32 mouse cellular contexts compared by ENCODE assay signal in genomic region chr12:36020081-36020480, GRCm38 (mm10). TPM values are rescaled to one million over a fixed set of nuclear protein-coding genes. Genes with fewer than 3 reads are reported as not detected.
DNase-seq lines count a peak whose midpoint lies in the region; ATAC-seq and TF ChIP-seq lines count a peak whose summit lies in the region.
"Had no signal": no experiment of that assay in that cellular context is flagged by ENCODE, and none has a peak within 500 bp of the region (broad histone marks: within the 10 kb centered on the region; RNA-seq: fewer than 3 reads in every experiment).

No protein-coding gene starts in this region.

- DNase-seq in hindbrain, embryonic 14.5 days (ENCODE audit: low spot score) = no peak
- no peak for DNase-seq in hindbrain, embryonic 11.5 days (ENCODE audit: low spot score)
- peak; percentile 76 for DNase-seq in R1 (ENCODE audit: low read depth, low spot score)
- DNase-seq in stomach, postnatal 0 days (ENCODE audit: low spot score) = peak; percentile 7
- DNase-seq in frontal cortex, postnatal 14 days (ENCODE audit: low spot score in 2 of 2) = no peak
- DNase-seq in gastrocnemius, postnatal 36 days = no peak
- DNase-seq: adrenal gland, adult 2 months; adrenal gland, postnatal 14 days; B cell, adult 2 months; cerebellum, adult 11 months; cerebellum, adult 2 months; cerebellum, adult 9-11 months; cerebellum, postnatal 25 days; gastrocnemius, adult 2 months; gastrocnemius, postnatal 14 days; heart, adult 2 months; heart, postnatal 14 days; kidney, adult 2 months had no signal

- no peak overlapping the region for H3K4me3 ChIP-seq in hindbrain, embryonic 14.5 days (replicated peaks; ENCODE audit: low read length)
- H3K4me3 ChIP-seq in hindbrain, embryonic 11.5 days (ENCODE audit: low read depth, low read length) = no peak overlapping the region
- H3K4me3 ChIP-seq in E14TG2a.4 (replicated peaks; ENCODE audit: low read length) = peak overlapping the region; percentile 17; the same call in 1 of the 2 replicates
- H3K4me3 ChIP-seq in stomach, postnatal 0 days (ENCODE audit: low read depth, low read length) = no peak overlapping the region
- H3K4me3 ChIP-seq: forebrain, embryonic 10.5 days; forebrain, embryonic 13.5 days; gastrocnemius, adult 2 months; heart, adult 2 months; heart, embryonic 10.5 days; heart, embryonic 13.5 days; hindbrain, embryonic 13.5 days had no signal

- no peak overlapping the region for H3K9ac ChIP-seq in hindbrain, embryonic 14.5 days
- H3K9ac ChIP-seq in hindbrain, embryonic 11.5 days (ENCODE audit: low read depth, low read length) = no peak overlapping the region
- no peak overlapping the region for H3K9ac ChIP-seq in stomach, postnatal 0 days (ENCODE audit: low read length)
- H3K9ac ChIP-seq: forebrain, embryonic 13.5 days; heart, embryonic 13.5 days; hindbrain, embryonic 13.5 days had no signal

- H3K27ac ChIP-seq in hindbrain, embryonic 14.5 days = no peak overlapping the region
- H3K27ac ChIP-seq in hindbrain, embryonic 11.5 days (ENCODE audit: low read depth, low read length) = no peak overlapping the region
- H3K27ac ChIP-seq in stomach, postnatal 0 days (replicated peaks) = no peak overlapping the region
- H3K27ac ChIP-seq: forebrain, embryonic 10.5 days; forebrain, embryonic 13.5 days; gastrocnemius, adult 2 months; heart, adult 2 months; heart, embryonic 10.5 days; heart, embryonic 13.5 days; hindbrain, embryonic 13.5 days; hindbrain, postnatal 0 days had no signal

- no peaks in the 10 kb centered on the region; the same call in none of the 2 replicates for H3K4me1 ChIP-seq in hindbrain, embryonic 14.5 days (replicated peaks; ENCODE audit: control insufficient read depth, insufficient read depth, low read length)
- H3K4me1 ChIP-seq in hindbrain, embryonic 11.5 days (replicated peaks; ENCODE audit: control insufficient read depth, insufficient read depth, low read length) = no peaks in the 10 kb centered on the region
- H3K4me1 ChIP-seq in E14TG2a.4 (replicated peaks; ENCODE audit: low read depth, low read length) = peaks cover 45% of the 10 kb centered on the region
- no peaks in the 10 kb centered on the region for H3K4me1 ChIP-seq in stomach, postnatal 0 days (replicated peaks; ENCODE audit: control insufficient read depth, insufficient read depth)
- H3K4me1 ChIP-seq: forebrain, embryonic 10.5 days; forebrain, embryonic 13.5 days; heart, embryonic 10.5 days; heart, embryonic 13.5 days had no signal

- no peak for TF ChIP-seq CTCF in E14TG2a.4 (conservative IDR thresholded peaks at IDR 0.05; ENCODE audit: low read length)
- TF ChIP-seq CTCF in stomach, postnatal 0 days (IDR thresholded peaks at IDR 0.05; ENCODE audit: low read depth) = no peak

- 87% methylated on average over 3 of the region's 3 CpGs for WGBS in hindbrain, embryonic 14.5 days
- WGBS in hindbrain, embryonic 11.5 days = 78% methylated on average over 3 of the region's 3 CpGs
- 89% methylated on average over 3 of the region's 3 CpGs for WGBS in stomach, postnatal 0 days

- H3K9me3 ChIP-seq in hindbrain, embryonic 14.5 days (ENCODE audit: control insufficient read depth, low read length) = no peaks in the 10 kb centered on the region
- no peaks in the 10 kb centered on the region for H3K9me3 ChIP-seq in hindbrain, embryonic 11.5 days (ENCODE audit: control insufficient read depth, low read length)
- H3K9me3 ChIP-seq in E14TG2a.4 (ENCODE audit: low read length) = no peaks in the 10 kb centered on the region
- H3K9me3 ChIP-seq in stomach, postnatal 0 days (ENCODE audit: control insufficient read depth, low read length) = no peaks in the 10 kb centered on the region
- H3K9me3 ChIP-seq: forebrain, embryonic 10.5 days; forebrain, embryonic 13.5 days; heart, embryonic 10.5 days; heart, embryonic 13.5 days; hindbrain, embryonic 13.5 days had no signal

- H3K27me3 ChIP-seq in hindbrain, embryonic 14.5 days (ENCODE audit: control insufficient read depth, insufficient read depth, low read length) = no peaks in the 10 kb centered on the region
- H3K27me3 ChIP-seq in hindbrain, embryonic 11.5 days (ENCODE audit: control insufficient read depth, insufficient read depth, low read length) = no peaks in the 10 kb centered on the region
- no peaks in the 10 kb centered on the region for H3K27me3 ChIP-seq in E14TG2a.4 (ENCODE audit: insufficient read depth, low read length)
- H3K27me3 ChIP-seq in stomach, postnatal 0 days (ENCODE audit: control insufficient read depth, insufficient read depth, low read length) = no peaks in the 10 kb centered on the region
- H3K27me3 ChIP-seq: CH12.LX; forebrain, embryonic 13.5 days; heart, embryonic 13.5 days; hindbrain, embryonic 13.5 days had no signal

- intact Hi-C loops in gastrocnemius, postnatal 36 days (cut with DNase I) = no loop called here

- TF ChIP-seq EP300 in stomach, postnatal 0 days (optimal IDR thresholded peaks at IDR 0.05) = no peak

- H3K4me2 ChIP-seq in hindbrain, embryonic 14.5 days (replicated peaks) = no peak overlapping the region
- H3K4me2 ChIP-seq in hindbrain, embryonic 11.5 days (replicated peaks; ENCODE audit: low read depth, low read length) = no peak overlapping the region
- no peak overlapping the region for H3K4me2 ChIP-seq in stomach, postnatal 0 days (replicated peaks; ENCODE audit: low read depth)
- H3K4me2 ChIP-seq: forebrain, embryonic 13.5 days; heart, embryonic 13.5 days; hindbrain, embryonic 13.5 days had no signal

- 0 out of 2 replicates have a peak, but pooled peaks have one; percentile 11 for ATAC-seq in hindbrain, embryonic 14.5 days (ENCODE audit: low FRiP score)
- no peak for ATAC-seq in hindbrain, embryonic 11.5 days (ENCODE audit: low FRiP score)
- no peak for ATAC-seq in stomach, postnatal 0 days (ENCODE audit: low FRiP score, low TSS enrichment)
- ATAC-seq: forebrain, embryonic 13.5 days; forebrain, embryonic 16.5 days; hindbrain, postnatal 0 days had no signal

- peaks cover 48% of the 10 kb centered on the region for H3K36me3 ChIP-seq in hindbrain, embryonic 14.5 days (replicated peaks; ENCODE audit: control insufficient read depth, insufficient read depth)
- H3K36me3 ChIP-seq in hindbrain, embryonic 11.5 days (ENCODE audit: control insufficient read depth, insufficient read depth, low read length) = peaks cover 2% of the 10 kb centered on the region; the same call in 1 of the 2 replicates
- peaks cover 15% of the 10 kb centered on the region for H3K36me3 ChIP-seq in E14TG2a.4 (ENCODE audit: insufficient read depth, low read length)
- peaks cover 2% of the 10 kb centered on the region; the same call in 1 of the 2 replicates for H3K36me3 ChIP-seq in stomach, postnatal 0 days (ENCODE audit: control insufficient read depth, insufficient read depth, low read length)

RNA-seq across cellular contexts. Expression of gene Tspan13, which starts 22.2 kb away (rescaled TPM):
- 348 and 382 TPM in 2 replicates for polyA plus RNA-seq in hindbrain, embryonic 14.5 days (2014; fragmentation: Nextera tagmentation; extraction: Ambion mirVana)
- 207 and 229 TPM in 2 replicates for polyA plus RNA-seq in hindbrain, embryonic 11.5 days (2014; fragmentation: Nextera tagmentation; extraction: Ambion mirVana)
- polyA plus RNA-seq in stomach, postnatal 0 days (2015; fragmentation: Nextera tagmentation; extraction: Ambion mirVana) = 121 and 129 TPM in 2 replicates
- 10 to 100 TPM; 21.2 to 24.1 TPM for total RNA-seq in gastrocnemius, postnatal 36 days (2021)

RNA-seq across cellular contexts. Expression of gene Agr2, which starts 27.4 kb away (rescaled TPM):
- polyA plus RNA-seq in hindbrain, embryonic 14.5 days (2014; fragmentation: Nextera tagmentation; extraction: Ambion mirVana) = not detected in 2 replicates
- polyA plus RNA-seq in hindbrain, embryonic 11.5 days (2014; fragmentation: Nextera tagmentation; extraction: Ambion mirVana) = not detected in 2 replicates
- 1,362 and 1,533 TPM in 2 replicates for polyA plus RNA-seq in stomach, postnatal 0 days (2015; fragmentation: Nextera tagmentation; extraction: Ambion mirVana)
- total RNA-seq in gastrocnemius, postnatal 36 days (2021) = not detected
- total RNA-seq: adrenal gland, adult 2 months; adrenal gland, postnatal 14 days; adrenal gland, postnatal 4 days; CH12.LX; ES-E14; gastrocnemius, adult 2 months; gastrocnemius, postnatal 14 days; heart, adult 2 months; heart, postnatal 14 days; hematopoietic stem cell, adult 5-6 weeks; hindbrain, postnatal 0 days had no signal
- polyA plus RNA-seq: adrenal gland, adult 2 months; cerebellum, adult 2 months; embryonic facial prominence, embryonic 11.5 days; forebrain, embryonic 10.5 days; forebrain, embryonic 16.5 days; heart, embryonic 10.5 days; hindbrain, embryonic 13.5 days; inflammation-experienced regulatory T-cells, adult 6 months; kidney, adult 2 months had no signal

Comparison
In these comparisons a context has a peak if more than half of its experiments do, and no peak if none do; other contexts are left out.
1. DNase-seq: peak in R1 (single experiment) and stomach, postnatal 0 days (single experiment); none in hindbrain, embryonic 14.5 days (single experiment), hindbrain, embryonic 11.5 days (single experiment), frontal cortex, postnatal 14 days (0 of 2) and gastrocnemius, postnatal 36 days (0 of 2).
2. RNA of gene Agr2, which starts 27.4 kb away (polyA plus RNA-seq): 1,362 to 1,533 TPM in stomach, postnatal 0 days; not detected in hindbrain, embryonic 14.5 days and not detected in hindbrain, embryonic 11.5 days; every median in the first group is over 1,000 times any median in the second.